Mouse (Mus musculus): ENCODE measurements around the gene Rab40c. TPM values are rescaled to one million over a fixed set of nuclear protein-coding genes. Genes with fewer than 3 reads are reported as not detected.
A peak's percentile ranks its signal among the peaks of the same experiment; 100 is the strongest.

Rab40c gene
- total RNA-seq, 4 experiments from 2014 or later, result 39.7 to 46.1 (median 45.1) TPM

- DNase-seq (ENCODE audit: low spot score in 2 of 2), result no peak
Observed at GRCm38 (mm10) chr17:25900193-25900592, 19.3 kb downstream of the Rab40c start.

DNA sequence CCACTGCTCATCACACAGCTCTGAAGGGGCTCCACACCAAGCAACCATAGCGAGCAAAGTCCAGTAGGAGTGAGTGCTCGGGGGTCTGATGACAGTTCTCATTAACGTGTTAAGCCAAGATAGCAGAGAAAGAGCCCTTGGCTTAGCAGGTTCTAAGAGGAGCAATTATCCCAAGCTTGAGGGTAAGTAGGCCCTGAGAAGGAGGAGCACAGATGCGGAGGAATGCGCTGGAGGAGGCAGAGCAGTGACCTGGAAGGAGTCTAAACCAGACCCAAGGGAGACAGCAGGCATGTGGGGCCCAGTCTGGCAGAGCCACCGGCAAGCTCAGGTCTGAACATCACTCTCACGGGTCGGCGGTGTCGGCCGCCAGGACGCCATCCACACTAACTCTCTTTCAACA lies 23.6 kb downstream of the Rab40c start:
- no peak for DNase-seq (ENCODE audit: low spot score in 2 of 2)

GRCm38 (mm10) chr17:25895415-25895814 lies 24.1 kb downstream of the Rab40c start:
- DNase-seq (ENCODE audit: low spot score in 2 of 2), result no peak

DNA sequence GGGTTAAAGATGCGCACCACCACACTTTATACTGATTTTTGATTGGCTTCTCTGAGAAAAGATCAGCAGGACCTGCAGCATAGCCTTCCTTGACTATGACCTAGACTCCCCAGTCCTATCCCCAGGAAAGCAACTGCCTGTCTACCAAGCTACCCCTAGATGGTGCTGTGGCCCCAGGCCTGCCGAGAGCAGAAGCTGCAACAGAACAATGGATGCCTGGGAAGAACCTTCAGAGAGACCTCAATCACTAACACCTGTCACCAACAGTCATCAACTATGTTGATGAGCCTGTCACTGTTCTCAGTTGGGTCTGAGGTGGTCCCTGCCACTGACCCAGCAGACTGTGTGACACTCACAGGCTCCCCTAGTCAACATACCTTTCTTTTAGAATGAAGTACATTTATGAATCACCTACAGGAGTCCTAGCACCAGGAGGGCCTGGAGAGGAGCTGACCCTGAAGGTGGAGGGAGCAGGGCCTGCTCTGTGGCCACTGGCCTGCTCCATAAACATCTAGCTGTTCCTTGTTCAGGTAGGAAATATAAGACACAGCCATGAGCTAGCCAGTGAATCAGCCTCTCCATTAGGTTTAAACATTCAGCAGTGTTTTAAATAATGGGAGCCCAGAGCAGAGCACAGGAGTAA lies 25.4 kb downstream of the Rab40c start:
- no peak for DNase-seq (ENCODE audit: low spot score in 2 of 2)

DNA sequence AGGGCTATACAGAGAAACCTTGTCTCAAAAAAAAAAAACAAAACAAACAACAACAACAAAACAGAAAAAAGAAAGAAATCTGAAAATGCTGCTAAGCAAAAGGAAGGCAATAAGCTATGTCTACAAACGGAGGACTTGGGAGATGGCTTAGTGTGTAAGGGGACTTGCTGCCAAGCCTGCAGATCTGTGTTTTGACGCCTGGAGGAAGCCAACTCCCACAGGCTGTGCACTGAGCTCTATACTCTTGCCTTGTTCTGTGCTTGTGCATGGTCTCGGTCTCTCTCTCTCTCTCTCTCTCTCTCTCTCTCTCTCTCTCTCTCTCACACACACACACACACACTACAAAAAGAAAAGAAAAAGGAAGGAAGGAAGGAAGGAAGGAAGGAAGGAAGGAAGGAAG lies 30.7 kb downstream of the Rab40c start:
- DNase-seq (ENCODE audit: low spot score in 2 of 2), result no peak

GRCm38 (mm10) chr17:25887467-25887866 lies 32.1 kb downstream of the Rab40c start:
- no peak for DNase-seq (ENCODE audit: low spot score in 2 of 2)

DNA sequence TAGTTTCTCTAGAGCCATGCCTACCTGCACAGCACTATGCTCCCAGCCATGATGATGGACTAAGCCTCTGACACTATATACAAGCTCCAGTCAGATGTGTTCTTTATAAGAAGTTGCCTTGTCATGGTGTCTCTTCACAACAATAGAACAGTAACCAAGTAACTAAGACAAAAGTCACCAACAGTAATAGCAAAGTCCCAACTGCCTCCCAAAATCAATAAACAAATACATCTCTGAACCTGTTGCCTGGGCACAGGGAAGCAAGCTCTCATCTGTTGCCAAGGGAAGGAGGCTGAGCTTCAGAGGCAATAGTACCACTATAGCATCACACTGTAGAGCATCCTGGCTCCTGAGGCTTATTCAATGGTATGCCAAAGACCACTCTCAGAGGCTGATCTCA lies 32.7 kb downstream of the Rab40c start:
- DNase-seq (ENCODE audit: low spot score in 2 of 2), result no peak

GRCm38 (mm10) chr17:25885636-25886035 lies 33.9 kb downstream of the Rab40c start:
- no peak for DNase-seq (ENCODE audit: low spot score in 2 of 2)

DNA sequence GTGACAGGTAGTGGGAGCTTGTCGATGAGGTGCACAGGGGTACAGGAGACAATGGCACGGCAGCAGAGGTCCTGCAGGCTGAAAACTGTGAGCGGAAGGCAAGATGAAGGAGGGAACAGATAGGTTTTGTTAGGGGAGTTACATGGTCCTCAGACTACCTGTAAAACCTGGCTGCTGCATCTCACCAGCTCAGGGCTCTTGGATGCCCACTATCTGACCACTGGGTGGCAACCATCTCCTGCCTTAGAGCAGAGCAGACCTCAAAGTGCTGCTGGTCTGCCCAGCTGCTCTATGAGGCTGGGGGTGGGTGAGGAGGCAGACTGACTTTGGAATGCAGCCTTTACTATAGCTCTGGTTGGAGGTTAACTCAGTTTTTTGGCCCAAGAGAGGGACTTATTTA lies 35.7 kb downstream of the Rab40c start:
- no peak for DNase-seq (ENCODE audit: low spot score in 2 of 2)

- DNase-seq (ENCODE audit: low spot score in 2 of 2), result no peak
Observed at GRCm38 (mm10) chr17:25883268-25883667, 36.3 kb downstream of the Rab40c start.

- DNase-seq (ENCODE audit: low spot score in 2 of 2), result no peak
Observed at GRCm38 (mm10) chr17:25882306-25882705, 37.2 kb downstream of the Rab40c start.

DNA sequence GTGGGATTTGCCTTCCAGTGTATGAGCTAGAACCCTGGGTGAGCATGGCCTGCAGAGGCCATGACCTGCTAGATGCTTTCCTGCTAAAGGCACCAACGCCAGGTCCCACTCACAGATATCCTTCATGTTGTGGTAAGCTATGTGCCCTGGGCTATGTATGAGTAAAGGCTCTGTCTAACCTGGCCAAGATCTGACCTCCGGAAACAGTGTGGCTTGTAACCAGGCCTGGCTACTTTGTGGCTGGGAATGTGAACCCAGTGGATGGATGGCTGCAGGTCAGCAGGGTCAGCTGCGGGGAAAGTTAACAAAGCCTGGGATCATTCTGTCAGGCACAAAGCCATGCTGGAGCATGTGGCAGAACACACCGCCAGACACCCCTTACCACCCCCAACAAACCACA lies 37.8 kb downstream of the Rab40c start:
- DNase-seq (ENCODE audit: low spot score in 2 of 2), result no peak

DNA sequence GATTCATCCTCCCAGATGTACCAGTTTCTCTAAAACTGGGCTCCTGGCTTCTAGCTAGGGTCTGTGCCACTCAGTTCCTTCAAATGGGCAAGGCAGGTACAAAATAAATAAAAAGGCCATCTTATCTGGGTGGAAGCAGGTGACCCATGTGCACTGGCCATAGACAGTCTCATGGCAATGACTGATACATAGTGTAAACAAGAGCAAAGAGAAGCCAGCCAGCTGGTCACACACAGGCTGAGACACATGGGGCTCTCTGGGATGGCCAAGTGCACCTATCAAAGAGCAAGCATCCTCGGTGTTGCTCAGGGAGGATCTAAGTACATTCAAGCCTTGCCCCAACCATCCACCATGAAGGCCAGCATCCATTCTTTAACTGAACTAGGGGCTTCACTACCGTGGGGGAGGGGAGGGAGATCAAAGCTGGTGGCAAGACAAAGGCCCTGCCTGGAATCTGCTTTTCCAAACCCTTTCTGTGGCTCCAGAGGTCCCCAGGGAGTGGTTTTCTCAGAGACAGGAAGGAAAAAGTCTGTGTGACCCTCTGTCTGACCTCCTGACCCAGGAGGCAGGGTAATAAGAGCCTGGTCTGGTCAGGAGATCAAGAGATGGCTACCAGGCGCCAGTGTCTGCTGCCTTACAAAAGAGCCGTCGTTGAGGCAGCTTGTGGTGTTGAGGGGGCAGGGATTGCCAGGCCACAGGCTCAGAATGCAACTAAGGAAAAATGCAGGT lies 38.5 kb downstream of the Rab40c start:
- no peak for DNase-seq (ENCODE audit: low spot score in 2 of 2)

DNA sequence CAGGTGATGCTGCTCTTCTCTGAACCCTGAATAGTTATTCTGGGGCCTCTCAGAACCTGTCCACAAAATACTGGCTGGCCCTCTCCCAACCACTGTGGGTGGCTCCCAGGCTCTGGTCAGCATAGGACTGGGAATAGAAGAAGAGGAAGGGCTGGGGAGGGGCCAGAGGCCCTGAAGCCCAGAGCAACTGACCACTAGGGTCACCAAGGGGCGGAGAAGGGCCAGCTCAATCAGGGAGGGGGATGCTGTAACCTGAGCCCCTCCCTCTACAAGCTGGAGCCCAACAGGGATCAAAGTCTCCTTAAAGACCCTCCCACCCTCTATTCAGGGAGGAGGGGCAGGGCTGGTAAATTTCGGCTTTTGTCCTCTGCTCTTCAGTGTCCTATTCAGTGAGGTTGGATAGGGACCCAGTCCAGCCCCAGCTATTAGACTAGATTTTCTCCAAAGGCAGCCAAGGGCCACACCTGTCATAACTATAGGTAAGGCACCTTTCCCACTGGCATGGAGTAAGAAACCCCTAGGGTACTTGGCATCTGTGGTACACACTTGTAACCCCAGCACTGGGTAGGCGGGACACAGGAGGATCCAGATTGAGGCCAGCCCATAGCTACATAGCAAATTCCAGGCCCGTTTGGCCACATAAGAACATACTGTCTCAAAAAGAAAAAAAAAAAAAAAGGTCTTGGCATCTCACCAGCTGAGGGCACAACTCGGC lies 39.2 kb downstream of the Rab40c start, which contains the start of gene Wfikkn1:
Gene Wfikkn1 (minus strand): TSS at position 663 of the 715 bp plus-strand sequence.
- DNase-seq (ENCODE audit: low spot score in 2 of 2), result no peak

GRCm38 (mm10) chr17:25879750-25880149 lies 39.8 kb downstream of the Rab40c start:
- DNase-seq (ENCODE audit: low spot score in 2 of 2), result no peak

GRCm38 (mm10) chr17:25879261-25879660 lies 40.3 kb downstream of the Rab40c start:
- peak in 1 of 2 experiments; percentile 46 for DNase-seq (ENCODE audit: low spot score in 2 of 2)

DNA sequence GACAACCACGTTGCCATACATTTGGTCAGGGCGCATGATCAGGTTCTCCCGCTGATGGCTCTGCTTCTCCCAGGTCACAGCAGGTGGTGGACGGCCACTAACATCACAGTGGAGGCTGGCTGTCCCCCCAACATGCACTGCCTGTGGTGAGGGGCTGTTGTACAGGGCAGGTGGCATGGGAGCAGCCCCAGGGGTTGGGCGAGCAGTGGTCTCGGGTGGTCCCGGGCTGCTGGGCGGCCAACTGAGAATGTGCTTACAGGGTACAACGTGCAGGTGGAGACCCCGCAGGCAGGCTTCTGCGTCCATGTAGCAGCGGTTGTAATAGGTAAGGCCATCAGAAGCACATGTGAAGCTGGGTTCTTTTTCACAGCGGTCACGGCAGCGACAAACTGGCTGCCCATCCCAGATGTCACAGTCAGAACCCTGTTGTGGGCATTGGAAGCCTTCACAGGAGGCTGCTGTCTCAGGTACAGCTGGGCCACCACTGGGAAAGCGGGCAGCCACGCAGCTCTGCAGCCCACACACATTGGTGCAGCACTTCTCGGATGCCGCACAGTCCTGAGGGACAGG lies 40.8 kb downstream of the Rab40c start:
- DNase-seq (ENCODE audit: low spot score in 2 of 2), result no peak

- DNase-seq (ENCODE audit: low spot score in 2 of 2), result no peak
Observed at GRCm38 (mm10) chr17:25877741-25878610, 41.6 kb downstream of the Rab40c start.

DNA sequence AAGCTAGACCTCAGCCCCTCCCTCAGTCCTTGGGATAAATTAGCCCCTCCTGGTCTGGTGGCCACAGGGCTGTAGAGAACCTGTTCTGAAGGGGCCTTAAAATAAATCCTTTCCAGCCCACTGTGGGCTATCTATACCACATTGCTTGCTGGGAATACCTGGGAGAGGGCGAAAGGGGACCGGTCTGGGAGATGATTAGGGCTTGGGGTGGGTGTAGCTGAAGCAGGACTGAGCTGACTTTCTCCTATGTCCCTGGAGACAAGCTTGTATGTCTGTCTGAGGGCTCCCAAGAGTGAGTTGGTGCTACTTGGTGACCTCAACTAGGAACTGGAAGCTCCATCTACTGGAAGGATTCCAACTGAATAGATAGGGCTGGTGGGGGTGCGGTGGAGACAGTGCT lies 42.5 kb downstream of the Rab40c start:
- no peak for DNase-seq (ENCODE audit: low spot score in 2 of 2)

GRCm38 (mm10) chr17:25876347-25876915 lies 43.1 kb downstream of the Rab40c start:
- no peak for DNase-seq (ENCODE audit: low spot score in 2 of 2)

All from left cerebral cortex, adult 8-10 months (tissue).